Mouse (Mus musculus) embryonic fibroblast, embryonic 13.5 days (primary cell): Measurements from ENCODE around the gene Top3a. TPM values are rescaled to one million over a fixed set of nuclear protein-coding genes. Genes with fewer than 3 reads are reported as not detected.

Source experiments
- H3K27ac ChIP-seq: 2 replicates; pipeline ENCODE4 v1.5.1; 2012; ENCODE audit warnings: low read length, control low read depth, inconsistent platforms; ENCODE audit not compliant: insufficient read depth
- H3K4me1 ChIP-seq: 2 replicates; pipeline ENCODE4 v1.6.1; 2011; ENCODE audit warnings: low read length; ENCODE audit not compliant: control insufficient read depth, insufficient read depth
- H3K4me3 ChIP-seq: 2 replicates; pipeline ENCODE4 v1.5.1; 2011; ENCODE audit warnings: mild to moderate bottlenecking, control low read depth, low read length; ENCODE audit not compliant: insufficient read depth
- CTCF ChIP-seq: IDR thresholded peaks from 2 replicates; pipeline ENCODE4 v1.5.1; 2011; ENCODE audit warnings: mild to moderate bottlenecking, control low read depth, low read length, moderate library complexity, borderline replicate concordance; ENCODE audit not compliant: insufficient read depth
- POLR2A ChIP-seq: IDR thresholded peaks from 2 replicates; pipeline ENCODE4 v1.6.1; 2011; ENCODE audit warnings: low read depth, mild to moderate bottlenecking, control low read depth, low read length, moderate library complexity
- polyA plus RNA-seq: library from polyadenylated mRNA; stranded (reverse); fragments of >200 nt; gene quantifications from 2 replicates; pipeline ENCODE4 v1.2.4, GENCODE M21; 2011; ENCODE audit warnings: low read depth; ENCODE audit not compliant: missing spikeins, insufficient read length

Top3a gene
- polyA plus RNA-seq, 1 experiment: 11.7 TPM

- TF ChIP-seq CTCF: no peak
- no peak for TF ChIP-seq POLR2A
- peaks cover 13% of the 10 kb centered on the region for H3K4me1 ChIP-seq
- H3K27ac ChIP-seq: no peak overlapping the region
Measured at GRCm38 (mm10) chr11:60706076-60706475, 71.1 kb downstream of the Top3a start.

DNA sequence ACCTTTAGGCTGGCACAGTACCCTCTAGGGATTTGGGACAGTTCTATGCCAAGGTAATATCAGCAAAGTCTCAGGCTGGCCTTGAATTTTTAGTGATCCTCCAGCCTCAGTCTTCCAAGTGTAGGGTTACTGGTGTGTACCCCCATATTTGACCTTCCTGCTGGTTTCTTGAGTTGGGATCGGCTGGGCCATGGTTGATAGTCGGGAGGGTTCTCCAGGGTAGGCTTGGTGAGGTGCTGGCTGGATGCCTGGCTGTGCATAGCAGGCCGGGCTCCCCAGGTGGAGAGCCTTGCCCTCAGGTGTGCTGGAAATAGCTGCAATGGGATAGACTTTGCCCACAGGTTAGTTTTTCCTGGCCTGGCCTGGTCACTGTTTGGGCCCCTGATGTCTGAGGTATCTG, 71.9 kb downstream of the Top3a start:
- Histone ChIP-seq H3K4me1 (peaks cover 13% of the 10 kb centered on the region), H3K27ac (no peak overlapping the region), H3K4me3 (no peak overlapping the region)
- TF ChIP-seq CTCF (no peak), POLR2A (no peak)

More at GRCm38 (mm10) chr11:60706076-60706475, 71.1 kb downstream of the Top3a start:
- no peak overlapping the region for H3K4me3 ChIP-seq

DNA sequence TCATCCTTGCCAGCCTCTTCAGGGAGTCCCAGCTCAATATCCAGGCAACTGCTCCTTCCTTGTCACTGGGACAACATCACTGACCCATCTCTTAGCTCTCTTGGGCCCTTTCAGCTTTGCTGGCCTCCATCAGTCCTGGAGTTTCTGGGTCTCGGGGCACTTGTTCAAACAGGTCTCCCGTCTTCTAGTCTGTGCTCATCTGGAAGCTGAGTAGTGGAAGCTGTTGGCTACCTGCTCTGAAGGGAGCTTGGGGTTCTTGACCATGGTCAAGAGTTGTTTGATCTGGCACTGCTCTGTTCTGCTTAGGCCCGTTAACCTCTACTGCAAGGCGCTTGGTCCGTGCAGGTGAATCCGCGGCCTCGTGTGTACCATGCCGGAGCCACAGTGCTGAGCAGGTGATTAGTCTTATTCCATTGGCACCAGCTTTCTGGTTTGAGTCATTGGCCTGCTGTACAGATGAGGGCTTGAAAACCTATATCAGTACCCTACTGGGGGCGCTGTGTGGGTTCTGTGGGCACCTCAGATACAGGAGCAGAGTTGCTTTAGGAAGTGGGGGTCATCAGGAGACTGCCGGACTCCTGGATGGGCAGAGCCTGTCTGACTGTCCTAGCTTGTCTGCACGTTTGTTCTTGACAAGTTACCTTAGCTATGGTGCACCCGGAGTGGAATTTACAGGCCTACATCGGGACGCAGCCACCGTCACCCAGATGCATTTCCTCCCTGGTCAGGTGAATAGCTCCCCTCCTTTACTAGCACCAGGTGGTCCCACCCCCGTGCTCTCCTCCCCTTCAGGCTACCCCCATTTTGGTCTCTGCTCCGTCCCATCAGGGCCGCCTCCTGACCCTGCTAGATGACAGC, 72.9 kb downstream of the Top3a start:
- Histone ChIP-seq H3K4me1 (peaks cover 13% of the 10 kb centered on the region), H3K27ac (no peak overlapping the region), H3K4me3 (no peak overlapping the region)
- TF ChIP-seq POLR2A: no peak
- TF ChIP-seq CTCF: no peak

DNA sequence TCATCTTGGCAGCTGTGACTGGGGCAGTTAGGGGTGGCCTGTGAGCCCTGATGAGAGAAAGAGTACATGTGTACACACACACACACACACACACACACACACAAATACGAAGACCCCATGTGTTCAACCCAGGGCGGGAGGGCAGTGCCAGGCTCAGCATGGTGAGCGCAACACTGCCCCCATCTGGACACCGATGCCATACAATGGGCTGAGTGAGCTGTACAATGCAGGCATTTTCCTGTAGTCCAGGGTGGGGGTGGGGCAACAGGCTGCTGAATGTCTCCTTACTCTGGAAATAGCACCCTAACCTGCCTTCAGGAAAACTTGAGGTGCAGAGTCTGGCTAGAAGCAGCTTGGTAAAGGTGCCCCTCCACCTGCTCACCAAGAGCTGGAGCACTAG, 74.0 kb downstream of the Top3a start:
- no peak overlapping the region for H3K27ac ChIP-seq
- H3K4me1 ChIP-seq: peaks cover 11% of the 10 kb centered on the region
- no peak overlapping the region for H3K4me3 ChIP-seq
- TF ChIP-seq CTCF: peak; percentile 77; the same call in 1 of the 2 replicates
- no peak for TF ChIP-seq POLR2A

DNA sequence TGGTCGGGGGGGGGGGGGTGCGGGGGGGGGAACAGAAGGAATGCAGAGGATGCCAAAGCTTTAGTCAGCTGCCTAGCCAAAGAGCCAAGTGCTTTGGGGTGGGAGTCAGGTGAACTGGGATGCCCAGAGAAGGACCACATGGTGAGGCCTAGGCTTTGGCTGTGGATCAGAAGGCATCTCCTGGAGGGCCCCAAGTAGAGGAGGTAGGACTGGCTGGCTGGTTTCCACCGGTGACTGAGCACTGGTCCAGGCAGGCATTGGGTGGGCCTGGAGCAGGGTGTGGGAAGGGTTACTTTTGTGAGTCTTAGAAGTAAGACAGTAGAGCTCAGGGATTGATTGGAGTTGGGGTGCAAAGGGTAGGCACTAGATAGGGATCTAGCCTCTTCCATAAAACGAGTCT, 75.6 kb downstream of the Top3a start:
- H3K4me3 ChIP-seq: no peak overlapping the region
- TF ChIP-seq POLR2A: no peak
- TF ChIP-seq CTCF: no peak
- no peak overlapping the region for H3K27ac ChIP-seq
- no peaks in the 10 kb centered on the region for H3K4me1 ChIP-seq

- Histone ChIP-seq H3K4me3 (peak overlapping the region; percentile 61), H3K27ac (no peak overlapping the region), H3K4me1 (no peaks in the 10 kb centered on the region)
- TF ChIP-seq POLR2A (no peak), CTCF (no peak)
Measured at GRCm38 (mm10) chr11:60700320-60701185, 76.6 kb downstream of the Top3a start.

- Histone ChIP-seq H3K4me1 (no peaks in the 10 kb centered on the region), H3K27ac (peak within 1 kb of the TSS; percentile 58)
- TF ChIP-seq CTCF: no peak
- peak; percentile 75 for TF ChIP-seq POLR2A
Measured at GRCm38 (mm10) chr11:60699524-60700075, 77.6 kb downstream of the Top3a start, which contains the start of gene Llgl1. Gene Llgl1 (plus strand): TSS chr11:60699723.

DNA sequence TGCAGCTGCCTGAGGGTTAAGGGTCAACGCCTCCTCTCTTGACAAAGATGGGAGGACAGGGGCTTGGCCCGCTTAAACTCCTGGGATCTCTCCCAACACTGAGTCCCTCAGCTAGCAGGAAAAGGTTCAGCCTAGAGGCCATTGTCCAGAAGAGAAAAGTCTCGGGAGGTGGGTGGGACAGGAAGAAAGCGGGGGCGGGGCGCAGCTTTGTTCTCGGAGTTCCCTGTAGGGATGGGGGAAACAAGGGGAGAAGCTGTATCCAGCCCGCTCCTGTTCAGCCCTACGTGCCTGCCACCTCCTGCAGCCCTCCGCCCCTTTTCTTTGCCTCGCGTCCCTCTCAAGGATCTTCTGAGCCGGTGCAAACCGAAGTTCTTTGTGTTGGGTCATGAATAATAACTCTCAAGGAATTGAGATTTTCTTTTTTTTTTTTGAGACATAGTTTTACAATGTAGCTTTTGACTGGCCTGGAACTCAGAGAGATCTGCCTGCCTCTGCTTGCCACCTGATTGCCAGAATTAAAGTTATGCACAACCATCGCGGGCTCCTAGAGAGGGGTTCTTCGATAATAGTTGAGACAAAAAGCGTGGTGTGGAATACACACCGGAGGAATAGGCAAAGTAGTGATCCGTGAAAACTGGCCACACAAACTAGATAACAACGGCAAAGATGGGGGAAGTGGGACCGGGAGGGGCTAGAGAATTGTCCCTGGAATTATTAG, 78.2 kb downstream of the Top3a start:
- H3K4me3 ChIP-seq: peak overlapping the region; percentile 35
- TF ChIP-seq POLR2A: peak; percentile 61
- no peak for TF ChIP-seq CTCF
- peak overlapping the region; percentile 58 for H3K27ac ChIP-seq
- H3K4me1 ChIP-seq: no peaks in the 10 kb centered on the region

More at GRCm38 (mm10) chr11:60699524-60700075, 77.6 kb downstream of the Top3a start, which contains the start of gene Llgl1:
- peak within 1 kb of the TSS; percentile 61 for H3K4me3 ChIP-seq

DNA sequence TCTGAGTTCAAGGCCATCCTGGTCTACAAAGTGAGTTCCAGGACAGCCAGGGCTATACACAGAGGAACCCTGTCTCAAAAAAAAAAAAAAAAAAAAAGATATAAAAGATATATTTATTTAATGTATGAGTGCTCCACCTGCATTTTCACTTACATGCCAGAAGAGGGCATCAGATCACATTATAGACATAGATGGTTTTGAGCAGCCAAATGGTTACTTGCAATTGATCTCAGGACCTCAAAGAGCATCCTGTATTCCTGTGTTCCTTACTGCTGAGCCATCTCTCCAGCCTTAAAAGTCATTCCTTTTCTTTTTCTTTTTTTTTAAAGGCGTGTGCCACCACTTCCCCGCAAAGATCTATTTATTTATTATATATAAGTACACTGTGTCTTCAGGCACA, 79.6 kb downstream of the Top3a start:
- H3K4me3 ChIP-seq: no peak overlapping the region
- no peak overlapping the region for H3K27ac ChIP-seq
- no peaks in the 10 kb centered on the region for H3K4me1 ChIP-seq
- no peak for TF ChIP-seq CTCF
- TF ChIP-seq POLR2A: no peak
